Mouse (Mus musculus): ENCODE measurements around the gene Cmpk2. TPM values are rescaled to one million over a fixed set of nuclear protein-coding genes. Genes with fewer than 3 reads are reported as not detected.
"Not testable (repeated sequence)": the region's sequence is repeated elsewhere in the genome, so short reads cannot be mapped to it uniquely, and the experiment has no call there.

Gene Cmpk2
- total RNA-seq, 2 experiments from 2014 or later: 4.8 to 5.8 TPM

DNA sequence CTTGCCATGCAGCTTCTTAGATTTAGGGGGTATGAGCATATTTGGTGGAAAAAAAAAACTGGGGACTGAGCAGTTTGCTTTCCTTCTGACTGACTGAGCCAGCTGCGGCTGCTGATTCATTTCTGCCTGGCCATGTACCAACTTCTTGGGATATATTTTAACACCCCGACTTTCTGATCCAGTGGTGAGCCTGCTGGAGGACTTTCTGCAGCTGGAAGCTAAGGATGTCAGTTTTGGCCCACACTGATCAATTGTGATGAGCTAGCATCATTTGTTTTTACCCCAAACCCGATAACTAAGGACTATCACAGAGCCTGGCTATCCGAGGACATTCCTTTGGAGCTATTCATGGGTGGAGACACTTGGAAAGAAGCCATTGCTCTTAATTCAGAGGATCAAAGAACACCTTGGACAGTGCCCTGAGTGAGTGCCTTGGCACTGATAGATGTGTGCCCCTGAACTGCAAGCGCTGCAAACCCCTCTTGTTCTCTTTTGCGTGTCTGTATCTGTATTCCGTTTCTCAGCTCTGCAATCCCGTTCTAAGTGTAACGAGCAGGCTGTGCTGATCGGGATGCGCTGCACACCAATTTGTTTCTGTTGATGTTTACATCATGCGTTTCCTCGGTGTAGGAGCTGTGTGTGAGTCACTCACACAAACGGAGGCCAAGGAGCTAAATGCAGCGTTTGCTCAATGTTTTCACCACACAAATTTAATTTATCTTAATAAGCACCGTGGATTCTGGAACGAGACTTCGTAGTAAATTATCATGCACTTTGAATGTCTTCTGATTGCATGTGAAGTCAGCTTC, 9.4 kb downstream of the Cmpk2 start:
- peak in 1 of 2 experiments; percentile 53 for DNase-seq (ENCODE audit: low spot score in 2 of 2)

DNA sequence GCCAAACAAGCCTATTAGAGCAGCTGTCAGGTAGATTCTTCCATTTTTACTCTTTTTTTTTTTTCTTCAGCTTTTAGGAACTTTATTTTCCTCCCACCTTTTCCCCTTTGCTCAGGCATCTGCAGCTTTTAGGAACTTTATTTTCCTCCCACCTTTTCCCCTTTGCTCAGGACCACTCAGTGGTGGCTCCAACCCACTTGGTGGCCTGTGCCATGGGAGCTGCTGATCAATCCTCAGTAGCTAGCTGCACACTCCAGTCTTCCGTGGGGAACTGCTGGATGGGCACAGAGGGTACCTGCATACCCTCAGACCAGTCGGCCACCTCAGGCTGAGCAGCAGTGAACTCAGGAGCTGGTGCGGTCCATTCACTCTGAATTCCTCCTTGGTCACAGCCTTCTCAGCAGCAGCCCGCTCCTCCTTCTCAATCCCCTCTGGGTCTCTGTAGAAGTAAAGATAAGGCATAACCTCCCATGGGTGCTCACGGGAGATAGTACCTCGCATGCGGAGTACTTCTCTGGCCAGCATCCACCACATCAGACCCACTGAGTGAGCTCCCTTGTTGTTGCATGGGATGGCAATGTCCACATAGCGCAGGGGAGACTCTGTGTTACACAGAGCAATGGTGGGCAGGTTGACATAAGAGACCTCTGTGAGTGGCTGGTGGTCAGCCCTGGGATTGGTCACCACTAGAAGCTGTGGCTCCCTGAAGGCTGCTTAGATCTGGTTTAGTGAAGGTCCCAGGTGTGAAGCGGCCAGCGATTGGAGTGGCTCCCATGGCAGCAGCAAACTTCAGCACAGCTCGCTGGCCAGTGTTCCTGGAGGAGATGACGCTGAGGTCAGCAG, 17.0 kb downstream of the Cmpk2 start:
- DNase-seq (ENCODE audit: low spot score in 2 of 2): not testable (repeated sequence)

DNA sequence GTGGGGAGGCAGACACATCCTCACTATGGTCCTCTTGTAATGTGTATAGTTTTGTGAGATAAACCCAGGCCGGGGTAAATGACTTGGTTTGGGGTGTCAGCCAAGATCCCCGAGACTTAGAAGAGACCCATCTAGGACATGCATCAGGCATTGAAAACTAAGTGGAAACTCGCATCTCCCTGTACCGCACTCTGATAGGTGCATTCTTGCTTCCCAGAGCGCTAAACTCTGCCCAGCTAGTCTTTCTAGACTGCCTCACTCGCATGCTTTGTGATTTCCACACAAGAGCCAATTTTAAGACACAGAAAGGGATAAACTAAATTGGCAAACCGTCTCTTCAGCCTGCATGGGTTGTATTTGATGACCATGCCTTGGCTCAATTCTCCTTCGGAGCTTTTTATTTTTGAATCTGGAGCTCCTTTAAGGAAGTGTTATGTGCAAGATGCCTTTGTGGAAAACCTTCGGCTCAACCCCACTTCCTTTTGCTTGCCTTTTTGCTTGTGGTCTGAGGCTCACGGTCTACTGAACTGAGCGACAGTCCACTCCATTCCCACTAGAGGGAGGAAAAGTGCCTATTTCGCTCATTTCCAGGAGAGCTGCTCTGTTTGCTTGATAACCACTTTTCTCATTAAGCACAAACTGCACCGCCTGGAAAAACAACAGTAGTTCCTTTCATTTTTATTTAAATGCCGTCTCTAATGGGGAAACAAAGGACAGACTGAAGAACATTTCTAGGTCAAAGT, 19.0 kb downstream of the Cmpk2 start:
- DNase-seq (ENCODE audit: low spot score in 2 of 2): peak in 1 of 2 experiments; percentile 30

DNA sequence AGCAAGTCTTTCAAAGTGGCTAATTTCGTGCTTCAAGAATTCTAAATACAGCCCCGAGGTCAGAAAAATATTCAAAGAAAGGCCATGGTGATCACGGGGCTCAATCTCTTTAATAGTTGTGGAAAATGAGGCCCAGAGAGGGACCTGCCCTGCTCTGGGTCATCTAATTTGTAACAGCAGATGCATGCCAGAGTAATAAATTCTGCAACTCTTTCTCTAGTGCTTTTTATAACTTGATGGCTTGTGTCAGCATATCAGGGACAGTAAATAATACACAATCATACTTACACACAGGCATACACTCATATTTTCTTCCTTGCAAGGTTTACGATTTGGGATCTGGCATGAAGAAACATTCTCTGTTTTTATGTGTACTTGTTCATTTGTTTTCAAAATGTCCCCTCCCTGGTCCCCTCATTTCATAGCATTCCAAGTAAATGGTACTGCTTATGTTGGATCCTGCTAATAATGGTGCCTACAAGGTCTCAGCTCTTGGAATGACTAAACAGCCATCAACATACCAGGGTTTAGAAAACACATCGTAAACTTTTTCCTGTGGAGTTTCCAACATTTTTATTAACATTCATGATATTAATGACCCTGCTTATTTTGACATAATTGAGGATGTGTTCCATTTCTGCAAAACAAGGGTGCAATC, 19.7 kb downstream of the Cmpk2 start:
- DNase-seq (ENCODE audit: low spot score in 2 of 2): no peak

DNA sequence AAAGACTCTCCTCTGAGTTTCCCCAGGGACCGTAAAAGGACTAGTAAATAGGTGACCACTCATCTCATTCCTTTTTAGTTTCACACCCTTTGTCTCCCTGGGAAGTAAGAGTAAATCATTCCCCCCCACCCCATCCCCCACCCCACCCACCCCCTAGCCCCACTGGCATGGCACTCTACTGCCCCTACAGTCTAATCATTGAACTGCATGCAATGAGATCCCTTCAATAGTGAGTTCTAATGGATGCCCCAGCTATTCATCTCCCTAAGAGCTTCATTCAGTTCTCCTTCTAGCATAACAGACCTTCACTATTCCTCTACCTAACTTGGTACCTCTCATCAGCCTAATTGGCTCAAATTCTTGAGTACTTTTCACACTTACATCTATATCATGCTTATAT, 20.9 kb downstream of the Cmpk2 start:
- no peak for DNase-seq (ENCODE audit: low spot score in 2 of 2)

DNA sequence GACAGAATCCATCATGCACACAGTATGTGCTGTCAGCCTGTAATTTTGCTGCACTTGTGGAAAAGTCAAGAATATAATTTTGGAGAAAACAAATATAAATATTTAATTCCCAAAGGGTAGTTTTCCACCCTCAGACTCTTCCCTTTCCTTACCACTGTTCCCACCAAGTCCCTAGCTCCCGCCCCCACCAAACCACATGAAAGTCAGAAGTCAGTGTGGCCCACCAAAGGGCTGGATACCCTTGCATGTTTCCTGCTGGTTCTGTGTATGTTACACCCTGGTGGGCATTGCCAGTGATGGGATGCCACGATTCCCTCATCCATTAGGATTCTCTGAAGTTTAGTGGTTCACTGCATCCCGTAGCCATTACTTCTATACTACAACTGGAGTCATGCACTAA, 32.0 kb downstream of the Cmpk2 start:
- no peak for DNase-seq (ENCODE audit: low spot score in 2 of 2)

DNA sequence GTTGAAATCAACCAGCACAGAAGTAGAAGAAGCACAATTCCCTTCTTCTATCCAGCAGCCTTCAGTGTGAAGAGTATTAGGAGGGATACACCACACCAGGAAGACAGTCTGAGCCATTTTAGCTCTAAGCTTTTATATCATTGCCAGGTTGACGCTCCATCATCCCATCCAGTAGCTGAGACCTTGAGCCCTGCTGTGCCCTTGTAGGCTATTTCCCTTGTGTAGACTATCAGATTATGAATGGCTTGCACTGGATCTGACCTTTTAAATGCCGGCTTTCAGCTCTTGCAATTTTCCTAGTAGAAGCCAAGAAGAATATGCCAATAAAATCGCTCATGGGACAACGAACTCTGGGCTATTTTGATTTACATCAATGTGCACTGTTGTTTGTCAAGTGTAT, 42.0 kb downstream of the Cmpk2 start:
- no peak for DNase-seq (ENCODE audit: low spot score in 2 of 2)

DNA sequence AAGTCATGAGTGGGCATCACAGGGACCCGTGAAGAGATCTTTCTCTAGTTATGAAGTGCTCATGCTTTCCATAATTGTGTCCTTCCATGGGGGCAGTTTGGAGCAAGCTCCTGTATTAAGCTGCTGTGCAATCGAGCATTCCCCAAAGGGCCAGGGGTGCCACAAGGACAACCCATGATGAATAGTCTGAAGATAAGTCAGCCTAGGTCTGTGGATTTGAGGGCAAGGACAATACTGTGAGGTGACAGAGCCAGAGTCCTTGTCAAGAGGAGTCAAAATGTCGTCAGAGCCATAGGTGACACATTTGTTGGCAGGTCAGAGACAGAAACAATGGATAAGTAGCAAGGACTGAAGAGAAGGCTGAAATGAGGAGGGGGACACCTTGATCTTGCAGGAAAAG, 49.2 kb downstream of the Cmpk2 start:
- no peak for DNase-seq (ENCODE audit: low spot score in 2 of 2)

DNA sequence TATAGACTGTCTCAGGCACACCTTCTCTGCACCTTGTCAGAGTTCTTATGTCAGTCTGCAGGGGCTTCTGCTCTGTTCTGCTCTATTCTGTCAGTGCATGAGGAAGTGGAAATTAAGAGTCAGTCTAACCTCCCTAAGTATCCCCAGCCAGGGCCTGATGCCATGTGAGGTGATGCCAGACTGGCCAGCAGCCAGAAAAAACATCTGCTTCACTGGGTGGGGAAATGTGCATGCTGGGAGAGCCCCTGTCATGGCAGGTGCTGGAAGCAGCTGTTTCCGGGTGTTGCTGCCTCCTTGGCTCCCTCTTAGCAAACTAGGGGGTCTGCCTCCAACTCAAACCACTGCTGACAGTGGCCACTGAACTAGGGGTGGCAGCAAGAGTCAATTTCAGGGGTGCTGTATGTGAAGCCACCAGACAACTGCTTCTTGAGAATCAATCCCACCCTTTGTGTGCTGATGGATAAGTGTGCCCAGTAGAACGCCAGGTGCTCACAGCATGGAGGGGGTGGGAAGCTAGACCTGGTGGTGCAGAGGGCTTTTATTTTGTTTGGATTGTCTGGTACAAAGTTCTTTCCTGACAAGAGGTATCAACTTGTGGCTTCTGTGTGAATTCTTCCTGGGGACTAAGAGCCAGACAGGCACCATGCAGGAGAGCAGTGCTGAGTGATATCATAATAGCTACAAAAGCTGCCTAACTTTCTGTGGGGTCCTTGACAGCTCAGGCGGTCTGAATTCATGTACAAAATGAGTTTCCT, 56.1 kb downstream of the Cmpk2 start:
- DNase-seq (ENCODE audit: low spot score in 2 of 2): peak; percentile 68 to 80

DNA sequence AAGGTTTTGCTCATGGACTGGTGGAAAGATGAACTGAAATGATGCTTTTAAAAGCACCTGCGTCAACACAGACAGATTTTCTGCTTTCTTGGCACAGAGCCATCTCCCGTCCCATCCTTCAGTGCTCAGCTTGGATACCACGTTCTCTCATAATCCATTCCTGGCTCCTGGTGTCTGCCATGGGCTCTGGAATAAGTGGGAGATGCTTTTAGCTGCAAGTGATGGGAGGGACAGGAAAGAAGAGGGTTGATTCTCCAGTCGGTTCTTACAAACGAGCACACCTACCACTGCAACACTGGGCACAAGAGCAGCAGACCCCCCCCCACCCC, 56.7 kb downstream of the Cmpk2 start:
- no peak for DNase-seq (ENCODE audit: low spot score in 2 of 2)

Other genes with a start within 250 kb of the Cmpk2 start
- 10 to 100 TPM; 47.7 to 48.2 TPM for gene Rnf144a, start 54.0 kb upstream of the Cmpk2 start, total RNA-seq (2021)
- 1 to 10 TPM; 1.8 to 1.9 TPM for gene Rsad2, start 12.8 kb upstream of the Cmpk2 start, total RNA-seq (2021)